Mouse (Mus musculus): ENCODE measurements around the gene Vmn2r109. TPM values are rescaled to one million over a fixed set of nuclear protein-coding genes. Genes with fewer than 3 reads are reported as not detected.
"Not testable (repeated sequence)": the region's sequence is repeated elsewhere in the genome, so short reads cannot be mapped to it uniquely, and the experiment has no call there.

The Vmn2r109 gene
- total RNA-seq (2015; ENCODE audit: low replicate concordance) (not detected in 2 replicates), total RNA-seq (2017; ENCODE audit: low replicate concordance) (not detected in 2 replicates)

DNA sequence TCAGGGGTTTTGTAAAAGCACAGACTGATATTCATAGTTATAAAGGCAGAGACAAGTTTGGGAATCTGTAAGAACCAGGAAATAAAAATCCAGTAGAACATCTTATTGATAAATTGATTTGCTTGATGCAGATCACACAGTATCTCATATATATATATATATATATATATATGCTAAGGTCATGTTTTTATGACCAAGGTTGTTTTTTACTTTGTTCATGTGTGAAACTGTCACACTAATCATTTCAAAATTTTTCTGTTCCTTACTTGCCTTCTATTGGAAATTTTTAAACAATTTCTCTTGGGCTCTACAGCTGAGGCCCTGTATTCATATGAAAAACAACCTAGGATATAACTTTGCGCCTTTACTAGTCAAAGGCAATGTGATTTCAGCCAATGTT, at the start of gene Vmn2r109:
Gene Vmn2r109 (minus strand): TSS at position 101 of the 400 bp plus-strand sequence.
- no peak for ATAC-seq (replicated peaks; ENCODE audit: low FRiP score, poor library complexity, severe bottlenecking)

DNA sequence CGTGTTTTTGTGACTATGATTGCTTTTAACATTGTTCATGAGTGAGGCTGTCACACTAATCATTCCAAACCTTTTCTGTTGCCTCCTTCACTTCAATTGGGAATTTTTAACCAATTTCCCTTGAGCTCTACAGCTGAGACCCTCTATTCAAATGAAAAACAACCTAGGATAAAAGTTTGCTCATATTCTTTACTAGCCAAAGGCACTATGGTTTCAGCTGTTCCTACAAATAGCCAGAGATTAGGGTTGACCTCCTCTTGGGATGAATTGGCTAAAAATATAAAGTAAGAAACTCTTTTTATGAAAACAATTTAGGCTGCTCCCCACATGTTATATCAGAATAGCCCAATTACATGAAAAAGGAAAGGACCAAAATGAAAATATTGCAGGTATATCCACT, 31.8 kb upstream of the Vmn2r109 start, which contains the start of gene Vmn2r110:
Gene Vmn2r110 (minus strand): TSS at position 101 of the 400 bp plus-strand sequence.
- ATAC-seq (replicated peaks; ENCODE audit: low FRiP score, poor library complexity, severe bottlenecking) = no peak

DNA sequence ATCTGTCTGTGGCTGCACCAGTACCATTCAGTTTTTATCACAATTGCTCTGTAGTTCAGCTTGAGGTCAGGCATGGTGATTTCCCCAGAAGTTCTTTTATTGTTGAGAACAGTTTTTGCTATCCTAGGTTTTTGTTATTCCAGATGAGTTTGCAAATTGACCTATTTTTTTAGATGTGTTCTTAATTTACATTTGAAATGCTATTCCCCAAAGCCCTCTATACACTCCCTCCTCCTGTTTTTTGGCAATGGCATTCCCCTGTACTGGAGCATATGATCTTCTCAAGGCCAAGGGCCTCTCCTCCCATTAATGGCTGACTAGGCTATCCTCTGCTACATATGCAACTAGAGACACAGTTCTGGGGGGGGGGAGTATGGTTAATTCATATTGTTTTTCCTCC, 56.3 kb downstream of the Vmn2r109 start:
- not testable (repeated sequence) for ATAC-seq (replicated peaks; ENCODE audit: low FRiP score, poor library complexity, severe bottlenecking)

DNA sequence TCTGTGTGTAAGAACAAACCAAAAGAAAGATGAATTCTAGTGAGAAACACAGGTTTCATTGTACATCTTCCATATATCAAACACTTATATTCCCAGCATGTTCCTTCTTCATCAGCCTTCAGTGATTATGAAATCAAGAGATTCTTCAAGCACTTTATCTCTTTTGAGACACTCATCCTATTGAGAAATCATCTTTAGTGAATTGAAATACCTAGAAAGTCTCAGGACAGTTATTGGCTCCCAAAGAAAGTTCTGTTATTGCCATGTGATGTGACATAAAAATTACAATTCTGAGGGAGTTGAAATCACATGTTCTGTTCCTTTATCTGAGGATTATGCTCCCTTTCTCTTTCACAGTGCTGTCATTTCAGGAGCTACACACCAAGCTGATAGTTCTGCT, 66.7 kb downstream of the Vmn2r109 start, which contains the start of gene Vmn1r225:
Gene Vmn1r225 (plus strand): TSS at position 301 of the 400 bp plus-strand sequence.
- ATAC-seq (replicated peaks; ENCODE audit: low FRiP score, poor library complexity, severe bottlenecking) = no peak

Other genes with a start within 250 kb of the Vmn2r109 start
- gene Vmn2r107, start 219.5 kb downstream of the Vmn2r109 start, total RNA-seq (2015; ENCODE audit: low replicate concordance) = not detected in 2 replicates
- gene Vmn2r107, start 219.5 kb downstream of the Vmn2r109 start, total RNA-seq (2017; ENCODE audit: low replicate concordance) = 0.14 TPM in 1 of 2 replicates, not detected in the other
- not detected in 2 replicates for gene Vmn1r224, start 150.6 kb downstream of the Vmn2r109 start, total RNA-seq (2015; ENCODE audit: low replicate concordance)
- 0.14 TPM in 1 of 2 replicates, not detected in the other for gene Vmn1r224, start 150.6 kb downstream of the Vmn2r109 start, total RNA-seq (2017; ENCODE audit: low replicate concordance)
- gene Vmn2r108, start 83.4 kb downstream of the Vmn2r109 start, total RNA-seq (2015; ENCODE audit: low replicate concordance) = not detected in 2 replicates
- gene Vmn2r108, start 83.4 kb downstream of the Vmn2r109 start, total RNA-seq (2017; ENCODE audit: low replicate concordance) = not detected in 2 replicates
- gene Vmn1r225, start 66.6 kb downstream of the Vmn2r109 start, total RNA-seq (2015; ENCODE audit: low replicate concordance) = not detected in 2 replicates
- gene Vmn1r225, start 66.6 kb downstream of the Vmn2r109 start, total RNA-seq (2017; ENCODE audit: low replicate concordance) = not detected in 2 replicates
- not detected in 2 replicates for gene Vmn2r110, start 31.7 kb upstream of the Vmn2r109 start, total RNA-seq (2015; ENCODE audit: low replicate concordance)
- gene Vmn2r110, start 31.7 kb upstream of the Vmn2r109 start, total RNA-seq (2017; ENCODE audit: low replicate concordance) = not detected in 2 replicates
- gene Fpr-rs3, start 60.1 kb upstream of the Vmn2r109 start, total RNA-seq (2015; ENCODE audit: low replicate concordance) = not detected in 2 replicates
- not detected in 2 replicates for gene Fpr-rs3, start 60.1 kb upstream of the Vmn2r109 start, total RNA-seq (2017; ENCODE audit: low replicate concordance)
- not detected in 2 replicates for gene Vmn1r226, start 118.1 kb upstream of the Vmn2r109 start, total RNA-seq (2015; ENCODE audit: low replicate concordance)
- gene Vmn1r226, start 118.1 kb upstream of the Vmn2r109 start, total RNA-seq (2017; ENCODE audit: low replicate concordance) = not detected in 2 replicates
- not detected in 2 replicates for gene Vmn1r227, start 165.1 kb upstream of the Vmn2r109 start, total RNA-seq (2015; ENCODE audit: low replicate concordance)
- gene Vmn1r227, start 165.1 kb upstream of the Vmn2r109 start, total RNA-seq (2017; ENCODE audit: low replicate concordance) = not detected in 2 replicates
- not detected in 2 replicates for gene Vmn1r228, start 221.4 kb upstream of the Vmn2r109 start, total RNA-seq (2015; ENCODE audit: low replicate concordance)
- 0.14 TPM in 1 of 2 replicates, not detected in the other for gene Vmn1r228, start 221.4 kb upstream of the Vmn2r109 start, total RNA-seq (2017; ENCODE audit: low replicate concordance)
- gene Vmn1r229, start 246.8 kb upstream of the Vmn2r109 start, total RNA-seq (2015; ENCODE audit: low replicate concordance) = not detected in 2 replicates
- 0.28 TPM in 1 of 2 replicates, not detected in the other for gene Vmn1r229, start 246.8 kb upstream of the Vmn2r109 start, total RNA-seq (2017; ENCODE audit: low replicate concordance)